Mouse (Mus musculus) E14TG2a.4 (cell line): ENCODE measurements around the gene Hspa12b.

ENCODE experiments used
- H3K27me3 ChIP-seq: 2 replicates; pipeline ENCODE4 v1.6.1; 2014; ENCODE audit warnings: low read length, control low read depth; ENCODE audit not compliant: insufficient read depth
- H3K36me3 ChIP-seq: 2 replicates; pipeline ENCODE4 v1.6.1; 2014; ENCODE audit warnings: low read length, control low read depth; ENCODE audit not compliant: insufficient read depth
- H3K4me1 ChIP-seq: replicated peaks from 2 replicates; pipeline ENCODE4 v1.6.1; 2014; ENCODE audit warnings: low read depth, low read length, control low read depth
- H3K4me3 ChIP-seq: replicated peaks from 2 replicates; pipeline ENCODE4 v1.5.1; 2014; ENCODE audit warnings: mild to moderate bottlenecking, low read length
- H3K9me3 ChIP-seq: 2 replicates; pipeline ENCODE4 v1.6.1; 2014; ENCODE audit warnings: low read length, control low read depth
- CTCF ChIP-seq: conservative IDR thresholded peaks from 2 replicates; pipeline ENCODE4 v1.5.1; 2014; ENCODE audit warnings: low read length
- NANOG ChIP-seq: IDR thresholded peaks from 2 replicates; pipeline ENCODE4 v1.6.1; 2014; ENCODE audit warnings: borderline replicate concordance, low read length, mixed read lengths
- POU5F1 ChIP-seq: IDR thresholded peaks from 2 replicates; pipeline ENCODE4 v1.6.1; 2014; ENCODE audit warnings: low read length, borderline replicate concordance

The Hspa12b gene

GRCm38 (mm10) chr2:131163924-131164323, 36.8 kb downstream of the Hspa12b start:
- Histone ChIP-seq H3K4me1 (peaks cover 50% of the 10 kb centered on the region), H3K36me3 (no peaks in the 10 kb centered on the region), H3K9me3 (peaks cover 7% of the 10 kb centered on the region; the same call in 1 of the 2 replicates), H3K27me3 (no peaks in the 10 kb centered on the region), H3K4me3 (no peak overlapping the region)
- TF ChIP-seq NANOG (no peak), POU5F1 (no peak), CTCF (no peak)

DNA sequence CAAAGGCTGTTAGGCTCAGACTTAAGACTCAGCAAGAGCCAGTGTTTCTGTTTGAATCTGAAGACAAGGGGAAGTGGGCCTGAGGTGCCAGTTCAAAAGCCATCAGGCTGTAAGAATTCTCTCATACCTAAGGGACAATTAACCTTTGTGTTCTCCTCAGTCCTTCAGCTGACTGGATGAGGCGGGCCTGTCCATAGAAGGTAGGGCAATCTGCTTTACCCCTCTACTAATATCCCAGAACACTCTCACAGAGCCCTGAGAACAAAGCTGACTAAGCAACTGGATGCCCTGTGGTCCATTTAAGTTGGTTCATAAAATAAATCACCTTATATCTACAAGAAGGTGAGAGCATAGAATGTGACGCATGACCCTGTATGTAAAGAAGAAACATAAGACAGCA, 39.1 kb downstream of the Hspa12b start:
- Histone ChIP-seq H3K36me3 (no peaks in the 10 kb centered on the region), H3K27me3 (peaks cover 10% of the 10 kb centered on the region), H3K4me1 (peaks cover 59% of the 10 kb centered on the region), H3K9me3 (peaks cover 7% of the 10 kb centered on the region; the same call in 1 of the 2 replicates), H3K4me3 (no peak overlapping the region)
- TF ChIP-seq POU5F1 (no peak), CTCF (no peak), NANOG (no peak)

- peaks cover 7% of the 10 kb centered on the region; the same call in 1 of the 2 replicates for H3K9me3 ChIP-seq
- H3K4me3 ChIP-seq: no peak overlapping the region
- H3K36me3 ChIP-seq: no peaks in the 10 kb centered on the region
- peaks cover 28% of the 10 kb centered on the region for H3K27me3 ChIP-seq
- peaks cover 67% of the 10 kb centered on the region for H3K4me1 ChIP-seq
- TF ChIP-seq NANOG (peak; percentile 90), POU5F1 (no peak)
Observed at GRCm38 (mm10) chr2:131167984-131168383, 40.9 kb downstream of the Hspa12b start.

DNA sequence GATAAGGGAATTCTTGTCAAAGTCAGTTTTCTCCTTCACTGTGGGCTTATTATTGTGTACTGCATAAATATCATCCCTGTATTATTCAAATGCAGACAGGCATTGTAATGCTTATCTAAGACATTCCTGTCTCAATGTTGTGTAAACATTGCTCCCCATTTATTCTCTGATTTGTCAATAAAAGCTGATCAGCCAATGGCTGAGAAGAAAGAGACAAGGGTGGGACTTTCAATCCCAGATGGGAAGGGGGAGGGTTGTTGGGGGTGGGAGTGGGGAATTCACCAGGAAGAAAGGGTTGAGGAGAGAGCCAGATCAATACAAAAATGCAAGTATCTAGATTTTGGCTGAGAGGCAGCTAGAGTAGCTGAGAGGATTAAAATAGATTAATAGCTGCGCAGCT, 41.8 kb downstream of the Hspa12b start:
- Histone ChIP-seq H3K27me3 (peaks cover 37% of the 10 kb centered on the region), H3K9me3 (peaks cover 7% of the 10 kb centered on the region; the same call in 1 of the 2 replicates), H3K4me3 (no peak overlapping the region), H3K4me1 (peaks cover 67% of the 10 kb centered on the region), H3K36me3 (no peaks in the 10 kb centered on the region)
- no peak for TF ChIP-seq NANOG
- no peak for TF ChIP-seq POU5F1
- TF ChIP-seq CTCF: no peak

- H3K27me3 ChIP-seq: peaks cover 38% of the 10 kb centered on the region
- H3K4me3 ChIP-seq: peak overlapping the region; percentile 68
- H3K36me3 ChIP-seq: 0 out of 2 replicates have a peak, but pooled peaks cover 3% of the 10 kb centered on the region
- TF ChIP-seq POU5F1 (no peak), NANOG (no peak), CTCF (no peak)
- H3K9me3 ChIP-seq: peaks cover 7% of the 10 kb centered on the region; the same call in 1 of the 2 replicates
- peaks cover 79% of the 10 kb centered on the region for H3K4me1 ChIP-seq
Observed at GRCm38 (mm10) chr2:131170936-131171335, 43.9 kb downstream of the Hspa12b start.

DNA sequence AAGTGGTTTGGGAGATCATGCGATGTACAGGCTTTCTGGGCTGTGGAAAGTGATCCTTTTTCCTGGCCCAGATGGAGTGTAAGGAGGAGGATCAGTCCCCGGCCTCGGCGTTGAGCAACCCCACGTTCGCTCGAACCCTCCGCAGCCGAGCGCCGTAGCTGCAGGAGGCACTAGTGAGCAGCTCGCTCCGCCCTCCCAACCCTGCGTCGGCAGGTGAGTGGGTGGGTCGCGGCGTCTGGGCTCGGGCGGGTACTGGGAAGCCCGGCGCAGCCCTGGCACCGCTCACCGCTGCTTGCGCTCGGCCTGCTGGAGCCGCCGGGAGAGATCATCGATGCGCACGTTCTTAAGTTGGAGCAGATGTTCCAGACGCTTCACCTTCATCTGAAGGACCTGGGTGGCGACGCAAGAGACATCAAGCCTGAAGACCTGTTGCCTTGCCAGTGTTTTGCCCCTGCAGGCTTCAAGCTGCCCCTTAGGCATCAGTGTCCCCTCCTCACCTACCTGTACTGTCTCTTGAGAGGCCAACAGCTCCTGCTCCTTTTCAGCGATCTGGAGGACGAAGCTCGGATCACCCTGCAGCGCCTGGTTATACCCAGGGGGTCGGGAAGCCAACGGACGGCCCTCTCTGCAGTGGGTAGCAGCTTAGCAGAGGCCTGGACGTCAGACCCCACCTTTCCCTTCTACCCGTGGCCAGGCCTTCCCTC, 44.5 kb downstream of the Hspa12b start:
- Histone ChIP-seq H3K36me3 (peaks cover 8% of the 10 kb centered on the region), H3K9me3 (peaks cover 7% of the 10 kb centered on the region; the same call in 1 of the 2 replicates), H3K27me3 (peaks cover 38% of the 10 kb centered on the region), H3K4me3 (peak overlapping the region; percentile 68), H3K4me1 (peaks cover 79% of the 10 kb centered on the region)
- TF ChIP-seq POU5F1 (no peak), CTCF (no peak), NANOG (no peak)

GRCm38 (mm10) chr2:131172322-131172721, 45.2 kb downstream of the Hspa12b start:
- H3K4me3 ChIP-seq: no peak overlapping the region
- peaks cover 16% of the 10 kb centered on the region for H3K36me3 ChIP-seq
- H3K4me1 ChIP-seq: peaks cover 85% of the 10 kb centered on the region
- H3K27me3 ChIP-seq: peaks cover 38% of the 10 kb centered on the region
- H3K9me3 ChIP-seq: peaks cover 2% of the 10 kb centered on the region; the same call in 1 of the 2 replicates
- no peak for TF ChIP-seq CTCF
- no peak for TF ChIP-seq POU5F1
- no peak for TF ChIP-seq NANOG

GRCm38 (mm10) chr2:131174700-131175099, 47.6 kb downstream of the Hspa12b start:
- Histone ChIP-seq H3K9me3 (no peaks in the 10 kb centered on the region), H3K4me3 (peak overlapping the region; percentile 77), H3K36me3 (peaks cover 33% of the 10 kb centered on the region), H3K4me1 (peaks cover 79% of the 10 kb centered on the region), H3K27me3 (peaks cover 38% of the 10 kb centered on the region)
- no peak for TF ChIP-seq POU5F1
- TF ChIP-seq CTCF: no peak
- TF ChIP-seq NANOG: no peak
